Mouse (Mus musculus) MEL (cell line): Measurements from ENCODE around the gene Cfap44. TPM values are rescaled to one million over a fixed set of nuclear protein-coding genes. Genes with fewer than 3 reads are reported as not detected.

Experiments used
- DNase-seq: peaks from one replicate; pipeline ENCODE4 v3.0.0; 2011; ENCODE audit warnings: low read depth, low spot score
- H3K27ac ChIP-seq: 2 replicates; pipeline ENCODE4 v1.5.1; 2012; ENCODE audit warnings: low read depth, mild to moderate bottlenecking, control low read depth, low read length, moderate library complexity; ENCODE audit not compliant: control insufficient read depth
- H3K27me3 ChIP-seq, 2 experiments: fragments of 150-350 bp in 1 of 2; sonication (generic) in 1 of 2; 2 replicates each; pipeline ENCODE4 v1.6.1; 2012; ENCODE audit warnings: low read length in 2 of 2, mild to moderate bottlenecking in 2 of 2, improper control_type of control experiment in 1 of 2, moderate library complexity in 1 of 2; ENCODE audit not compliant: insufficient read depth in 2 of 2, control insufficient read depth in 1 of 2
- H3K36me3 ChIP-seq, 2 experiments: 2 replicates each; pipeline ENCODE4 v1.6.1; 2012 to 2014; ENCODE audit warnings: low read length in 2 of 2, improper control_type of control experiment in 1 of 2, inconsistent platforms in 1 of 2, mild to moderate bottlenecking in 1 of 2; ENCODE audit not compliant: insufficient read depth in 2 of 2, control insufficient read depth in 1 of 2
- H3K4me1 ChIP-seq, 2 experiments: fragments of 150-350 bp in 1 of 2; sonication (generic) in 1 of 2; 2 replicates each; pipeline ENCODE4 v1.6.1; 2012; ENCODE audit warnings: low read length in 2 of 2, improper control_type of control experiment in 1 of 2, mild to moderate bottlenecking in 1 of 2; ENCODE audit not compliant: insufficient read depth in 2 of 2, control insufficient read depth in 1 of 2
- H3K4me3 ChIP-seq, 2 experiments: fragments of 150-350 bp in 1 of 2; sonication (generic) in 1 of 2; 2 replicates each; pipeline ENCODE4 v1.5.1; 2012; ENCODE audit warnings: low read depth in 2 of 2, low read length in 2 of 2, mild to moderate bottlenecking in 2 of 2, moderate library complexity in 2 of 2, control low read depth in 1 of 2, improper control_type of control experiment in 1 of 2; ENCODE audit not compliant: control insufficient read depth in 1 of 2, insufficient read depth in 1 of 2
- H3K79me2 ChIP-seq: 2 replicates; pipeline ENCODE4 v1.6.1; 2012; ENCODE audit warnings: mild to moderate bottlenecking, low read length, moderate library complexity; ENCODE audit not compliant: control insufficient read depth, poor library complexity, insufficient read depth
- H3K9ac ChIP-seq: 2 replicates; pipeline ENCODE4 v1.6.1; 2012; ENCODE audit warnings: low read depth, mild to moderate bottlenecking, control low read depth, low read length, moderate library complexity; ENCODE audit not compliant: control insufficient read depth, poor library complexity, severe bottlenecking
- H3K9me3 ChIP-seq: fragments of 150-350 bp; sonication (generic); replicated peaks from 2 replicates; pipeline ENCODE4 v1.6.1; 2012; ENCODE audit warnings: mild to moderate bottlenecking, low read length, improper control_type of control experiment, moderate library complexity; ENCODE audit not compliant: insufficient read depth
- CHD1 ChIP-seq: IDR thresholded peaks from 2 replicates; pipeline ENCODE4 v1.6.1; 2012; ENCODE audit warnings: low read depth, mild to moderate bottlenecking, inconsistent platforms, low read length, improper control_type of control experiment
- CHD2 ChIP-seq: IDR thresholded peaks from 2 replicates; pipeline ENCODE4 v1.6.1; 2011; ENCODE audit warnings: low read length, improper control_type of control experiment
- CTCF ChIP-seq, 3 experiments: IDR thresholded peaks in 2 of 3; conservative IDR thresholded peaks in 1 of 3; 2 replicates each; pipeline ENCODE4 v1.5.1; 2011 to 2012; ENCODE audit warnings: low read length in 3 of 3, low read depth in 2 of 3, mild to moderate bottlenecking in 2 of 3, improper control_type of control experiment in 1 of 3, inconsistent platforms in 1 of 3, mixed read lengths in 1 of 3, moderate library complexity in 1 of 3; ENCODE audit not compliant: control insufficient read depth in 1 of 3, insufficient read depth in 1 of 3, poor library complexity in 1 of 3, severe bottlenecking in 1 of 3
- ELF1 ChIP-seq: IDR thresholded peaks from 2 replicates; pipeline ENCODE4 v1.6.1; 2014; ENCODE audit warnings: low read depth, mild to moderate bottlenecking, inconsistent platforms, low read length, improper control_type of control experiment, moderate library complexity
- EP300 ChIP-seq, 2 experiments: IDR thresholded peaks; 2 replicates each; pipeline ENCODE4 v1.6.1; 2011; ENCODE audit warnings: improper control_type of control experiment in 2 of 2, low read length in 2 of 2, low read depth in 1 of 2, mild to moderate bottlenecking in 1 of 2
- GATA1 ChIP-seq: IDR thresholded peaks from 2 replicates; pipeline ENCODE4 v1.6.1; 2011; ENCODE audit warnings: low read depth, low read length, improper control_type of control experiment
- HCFC1 ChIP-seq: IDR thresholded peaks from 2 replicates; pipeline ENCODE4 v1.6.1; 2012; ENCODE audit warnings: low read depth, mild to moderate bottlenecking, inconsistent platforms, low read length, improper control_type of control experiment, moderate library complexity
- JUND ChIP-seq: IDR thresholded peaks from 2 replicates; pipeline ENCODE4 v1.6.1; 2011; ENCODE audit warnings: low read depth, mild to moderate bottlenecking, improper control_type of control experiment, low read length
- KAT2A ChIP-seq: conservative IDR thresholded peaks from 2 replicates; pipeline ENCODE4 v1.6.1; 2012; ENCODE audit warnings: low read depth, low read length, improper control_type of control experiment, inconsistent platforms
- MAX ChIP-seq: IDR thresholded peaks from 2 replicates; pipeline ENCODE4 v1.6.1; 2011; ENCODE audit warnings: low read length, improper control_type of control experiment
- MYB ChIP-seq: IDR thresholded peaks from 2 replicates; pipeline ENCODE4 v1.6.1; 2011; ENCODE audit warnings: mild to moderate bottlenecking, low read depth, low read length, improper control_type of control experiment
- NELFE ChIP-seq: IDR thresholded peaks from 2 replicates; pipeline ENCODE4 v1.6.1; 2011; ENCODE audit warnings: low read depth, low read length, improper control_type of control experiment
- NRF1 ChIP-seq: IDR thresholded peaks from 2 replicates; pipeline ENCODE4 v1.6.1; 2014; ENCODE audit warnings: low read depth, mild to moderate bottlenecking, inconsistent platforms, low read length, improper control_type of control experiment, moderate library complexity; ENCODE audit not compliant: poor library complexity, insufficient read depth, severe bottlenecking
- POLR2AphosphoS2 ChIP-seq: IDR thresholded peaks from 2 replicates; pipeline ENCODE4 v1.6.1; 2011; ENCODE audit warnings: low read length, improper control_type of control experiment
- SIN3A ChIP-seq: IDR thresholded peaks from 2 replicates; pipeline ENCODE4 v1.6.1; 2012; ENCODE audit warnings: low read length, improper control_type of control experiment, inconsistent platforms
- ZC3H11A ChIP-seq: IDR thresholded peaks from 2 replicates; pipeline ENCODE4 v1.6.1; 2012; ENCODE audit warnings: low read depth, mild to moderate bottlenecking, inconsistent platforms, low read length, improper control_type of control experiment
- ZKSCAN1 ChIP-seq: IDR thresholded peaks from 2 replicates; pipeline ENCODE4 v1.6.1; 2012; ENCODE audit warnings: low read depth, mild to moderate bottlenecking, inconsistent platforms, low read length, improper control_type of control experiment, moderate library complexity
- ZNF384 ChIP-seq: IDR thresholded peaks from 2 replicates; pipeline ENCODE4 v1.6.1; 2012; ENCODE audit warnings: low read depth, mild to moderate bottlenecking, inconsistent platforms, low read length, improper control_type of control experiment
- polyA plus RNA-seq, 2 experiments: library from polyadenylated mRNA; stranded (reverse) in 1 of 2; unstranded in 1 of 2; fragments of >175 nt in 1 of 2; fragments of >200 nt in 1 of 2; gene quantifications; 2 replicates each; pipeline versions ENCODE4 v1.2.1 to v1.2.4; 2012; ENCODE audit warnings: low replicate concordance in 2 of 2, low read depth in 1 of 2; ENCODE audit not compliant: insufficient read length in 2 of 2, insufficient read depth in 1 of 2, missing spikeins in 1 of 2
- total RNA-seq: library from RNA; depleted of rRNA; stranded (reverse); fragments of 300-350 nt; gene quantifications from 2 replicates; pipeline ENCODE4 v1.2.3, GENCODE M21; 2012

Gene Cfap44
- total and polyA plus RNA-seq, 3 experiments: not detected

DNA sequence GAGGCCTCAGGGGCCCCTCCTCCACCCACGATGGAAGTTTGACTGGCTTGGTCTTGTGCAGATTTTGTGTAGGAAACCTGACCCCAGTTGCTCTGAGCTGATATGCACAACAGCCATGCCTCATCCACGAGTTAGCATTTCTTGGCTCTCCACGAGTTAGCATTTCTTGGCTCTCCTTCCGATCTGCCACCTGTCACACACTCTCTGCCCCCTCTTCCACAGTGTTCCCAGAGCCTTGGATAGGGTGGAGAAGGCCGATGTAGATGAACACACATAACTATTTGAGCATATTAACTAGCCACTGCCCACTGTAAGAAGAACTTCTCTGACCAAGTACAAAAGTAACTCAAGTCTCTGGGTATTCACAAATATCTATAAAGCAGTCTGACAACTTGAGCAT is 33.9 kb downstream of the Cfap44 start:
- H3K9me3 ChIP-seq: no peaks in the 10 kb centered on the region
- DNase-seq: no peak
- no peak overlapping the region for H3K9ac ChIP-seq
- H3K4me3 ChIP-seq: no peak overlapping the region
- H3K27me3 ChIP-seq: no peaks in the 10 kb centered on the region; a peak in 2 of 4 replicates
- no peaks in the 10 kb centered on the region for H3K79me2 ChIP-seq
- H3K4me1 ChIP-seq: no peaks in the 10 kb centered on the region
- no peak overlapping the region for H3K27ac ChIP-seq
- H3K36me3 ChIP-seq: no peaks in the 10 kb centered on the region
- TF ChIP-seq CHD1: no peak
- TF ChIP-seq POLR2AphosphoS2: no peak
- no peak for TF ChIP-seq ZNF384
- TF ChIP-seq JUND: no peak
- no peak for TF ChIP-seq NRF1
- no peak for TF ChIP-seq CTCF (IDR thresholded peaks at IDR 0.05 in 2 of 3, conservative IDR thresholded peaks at IDR 0.05 in 1 of 3; ENCODE audit: control insufficient read depth in 1 of 3, insufficient read depth in 1 of 3, low read depth in 2 of 3, low read length in 3 of 3, poor library complexity in 1 of 3, severe bottlenecking in 1 of 3)

GRCm38 (mm10) chr16:44430021-44430420 is 35.4 kb downstream of the Cfap44 start:
- no peak for TF ChIP-seq HCFC1
- no peak for TF ChIP-seq EP300 (IDR thresholded peaks at IDR 0.05; ENCODE audit: low read depth in 1 of 2, low read length in 2 of 2)
- no peak for TF ChIP-seq SIN3A
- no peak for TF ChIP-seq JUND
- TF ChIP-seq NELFE: no peak
- no peak for TF ChIP-seq CHD2
- no peak for TF ChIP-seq ELF1
- TF ChIP-seq MAX: no peak
- no peak for TF ChIP-seq ZKSCAN1
- TF ChIP-seq GATA1: no peak
- no peak for TF ChIP-seq ZC3H11A
- no peak for TF ChIP-seq MYB
- no peak for TF ChIP-seq KAT2A
- no peak overlapping the region for H3K27ac ChIP-seq
- no peaks in the 10 kb centered on the region for H3K4me1 ChIP-seq
- H3K9me3 ChIP-seq: no peaks in the 10 kb centered on the region
- H3K79me2 ChIP-seq: no peaks in the 10 kb centered on the region
- DNase-seq: no peak
- H3K27me3 ChIP-seq: no peaks in the 10 kb centered on the region; a peak in 1 of 4 replicates
- H3K9ac ChIP-seq: no peak overlapping the region
- no peaks in the 10 kb centered on the region for H3K36me3 ChIP-seq
- no peak overlapping the region for H3K4me3 ChIP-seq
